Mouse (Mus musculus) heart, postnatal 36 days (tissue): ENCODE measurements at regions not wholly inside any gene's neighbourhood (a gene's known extent, or its start where the extent isn't known, plus 50 kb on each side); places are given as distances from the start of the nearest gene placed in this dataset.
"Not testable (repeated sequence)": the region's sequence is repeated elsewhere in the genome, so short reads cannot be mapped to it uniquely, and the experiment has no call there.

Source experiments
- DNase-seq, 2 experiments: peaks; one replicate each; pipeline ENCODE4 v3.0.0; 2021 to 2022
- intact Hi-C: fragments of 180-260 bp; cut with DNase I; formaldehyde crosslinking; loops from one replicate; pipeline ENCODE4 v1.15.1; 2025

GRCm38 (mm10) chr5:64580340-64580723 is 222.9 kb upstream of the Klf3 start:
- intact Hi-C loops: loop anchor here (2.0 to 5.0 kb wide), 4 partner anchors 18 to 288 kb away; partner anchors contain the start of gene Klf3
- no peak for DNase-seq

- peak in 1 of 2 experiments; percentile 17 for DNase-seq
- intact Hi-C loops: loop anchor here (2.0 to 5.0 kb wide), 4 partner anchors 18 to 289 kb away; partner anchors contain the start of gene Klf3
These were observed 222.3 kb upstream of the Klf3 start for GRCm38 (mm10) chr5:64580786-64581445.

- intact Hi-C loops: loop anchor here (2.0 to 5.0 kb wide), 4 partner anchors 17 to 289 kb away; partner anchors contain the start of gene Klf3
- DNase-seq: peak; percentile 73 to 76
These were observed 221.7 kb upstream of the Klf3 start for GRCm38 (mm10) chr5:64581461-64581860.

- no peak for DNase-seq
- intact Hi-C loops: loop anchor here (2.0 to 5.0 kb wide), 3 partner anchors 100 to 290 kb away; no protein-coding TSS in a partner anchor
These were observed 221.2 kb upstream of the Klf3 start for GRCm38 (mm10) chr5:64582031-64582430.

- DNase-seq: no peak
- intact Hi-C loops: loop anchor here (5.0 kb wide), 2 partner anchors 98 to 292 kb away; no protein-coding TSS in a partner anchor
These were observed 218.9 kb upstream of the Klf3 start for GRCm38 (mm10) chr5:64584308-64584707.

GRCm38 (mm10) chr5:64585076-64585786 is 218.0 kb upstream of the Klf3 start:
- intact Hi-C loops: no loop called here
- no peak for DNase-seq

GRCm38 (mm10) chr5:64586316-64586715 is 216.9 kb upstream of the Klf3 start:
- intact Hi-C loops: no loop called here
- DNase-seq: no peak

- intact Hi-C loops: no loop called here
- no peak for DNase-seq
These were observed 216.3 kb upstream of the Klf3 start for GRCm38 (mm10) chr5:64586933-64587332.

GRCm38 (mm10) chr5:64587895-64588738 is 215.1 kb upstream of the Klf3 start:
- DNase-seq: no peak
- intact Hi-C loops: no loop called here

GRCm38 (mm10) chr5:64588768-64589167 is 214.4 kb upstream of the Klf3 start:
- DNase-seq, intact Hi-C loops: not testable (repeated sequence)

GRCm38 (mm10) chr5:64590036-64590435 is 213.2 kb upstream of the Klf3 start:
- intact Hi-C loops: no loop called here

GRCm38 (mm10) chr5:64590747-64591146 is 212.4 kb upstream of the Klf3 start:
- intact Hi-C loops: no loop called here
- no peak for DNase-seq

More at GRCm38 (mm10) chr5:64590036-64590435, 213.2 kb upstream of the Klf3 start:
- no peak for DNase-seq

GRCm38 (mm10) chr5:64591792-64592191 is 211.4 kb upstream of the Klf3 start:
- DNase-seq: no peak

GRCm38 (mm10) chr5:64595220-64595619 is 208.0 kb upstream of the Klf3 start:
- no peak for DNase-seq
- intact Hi-C loops: no loop called here

More at GRCm38 (mm10) chr5:64591792-64592191, 211.4 kb upstream of the Klf3 start:
- intact Hi-C loops: no loop called here

GRCm38 (mm10) chr5:64595751-64596344 is 207.3 kb upstream of the Klf3 start:
- intact Hi-C loops: no loop called here
- DNase-seq: no peak

- intact Hi-C loops: no loop called here
- no peak for DNase-seq
These were observed 206.2 kb upstream of the Klf3 start for GRCm38 (mm10) chr5:64597021-64597420.

GRCm38 (mm10) chr5:64597451-64597850 is 205.7 kb upstream of the Klf3 start:
- intact Hi-C loops: no loop called here
- DNase-seq: no peak

GRCm38 (mm10) chr5:64598606-64599005 is 204.6 kb upstream of the Klf3 start:
- intact Hi-C loops: loop anchor here (2.0 kb wide), 1 partner anchor 18 kb away; no protein-coding TSS in a partner anchor
- no peak for DNase-seq

- intact Hi-C loops: loop anchor here (2.0 kb wide), 1 partner anchor 18 kb away; no protein-coding TSS in a partner anchor
These were observed 204.2 kb upstream of the Klf3 start for GRCm38 (mm10) chr5:64599015-64599414.

GRCm38 (mm10) chr5:64599865-64600288 is 203.3 kb upstream of the Klf3 start:
- intact Hi-C loops: loop anchor here (2.0 to 5.0 kb wide), 2 partner anchors 19 to 82 kb away; no protein-coding TSS in a partner anchor

More at GRCm38 (mm10) chr5:64599015-64599414, 204.2 kb upstream of the Klf3 start:
- no peak for DNase-seq

More at GRCm38 (mm10) chr5:64599865-64600288, 203.3 kb upstream of the Klf3 start:
- peak; percentile 25 to 31 for DNase-seq
